Mouse (Mus musculus): ENCODE data around the gene Ctf1. TPM values are rescaled to one million over a fixed set of nuclear protein-coding genes. Genes with fewer than 3 reads are reported as not detected.

Ctf1 gene
- polyA plus RNA-seq, 1 experiment from 2014 or later, result 21.4 TPM

- H3K36me3 ChIP-seq (ENCODE audit: control insufficient read depth, insufficient read depth, low read length), result peaks cover 15% of the 10 kb centered on the region
- 89% methylated on average over 6 of the region's 6 CpGs for WGBS
- ATAC-seq (ENCODE audit: insufficient number of reproducible peaks, low FRiP score, low TSS enrichment, low read depth), result no peak
- no peak overlapping the region for H3K4me2 ChIP-seq (ENCODE audit: low read depth, severe bottlenecking)
- H3K4me1 ChIP-seq (ENCODE audit: control insufficient read depth, insufficient read depth, low read length), result peaks cover 11% of the 10 kb centered on the region; the same call in 1 of the 2 replicates
- H3K27ac ChIP-seq (replicated peaks; ENCODE audit: low read depth, low read length), result no peak overlapping the region
- no peaks in the 10 kb centered on the region for H3K9me3 ChIP-seq (ENCODE audit: control insufficient read depth, low read length)
- DNase-seq (ENCODE audit: low spot score), result no peak
- no peaks in the 10 kb centered on the region for H3K27me3 ChIP-seq (ENCODE audit: control insufficient read depth, insufficient read depth, low read length)
- no peak overlapping the region for H3K9ac ChIP-seq (ENCODE audit: low read length)
- no peak overlapping the region for H3K4me3 ChIP-seq (ENCODE audit: low read depth, low read length)
These were observed 7.9 kb upstream of the Ctf1 start for GRCm38 (mm10) chr7:127704598-127704997.

- H3K4me2 ChIP-seq (ENCODE audit: low read depth, severe bottlenecking), result no peak overlapping the region
- ATAC-seq (ENCODE audit: insufficient number of reproducible peaks, low FRiP score, low TSS enrichment, low read depth) (no peak), DNase-seq (ENCODE audit: low spot score) (no peak)
- H3K4me1 ChIP-seq (ENCODE audit: control insufficient read depth, insufficient read depth, low read length), result peaks cover 11% of the 10 kb centered on the region
- no peak overlapping the region for H3K4me3 ChIP-seq (ENCODE audit: low read depth, low read length)
- H3K36me3 ChIP-seq (ENCODE audit: control insufficient read depth, insufficient read depth, low read length), result peaks cover 10% of the 10 kb centered on the region
- 75% methylated on average over 4 of the region's 4 CpGs for WGBS
- no peak overlapping the region for H3K9ac ChIP-seq (ENCODE audit: low read length)
- H3K9me3 ChIP-seq (ENCODE audit: control insufficient read depth, low read length), result no peaks in the 10 kb centered on the region
- no peaks in the 10 kb centered on the region for H3K27me3 ChIP-seq (ENCODE audit: control insufficient read depth, insufficient read depth, low read length)
- H3K27ac ChIP-seq (replicated peaks; ENCODE audit: low read depth, low read length), result no peak overlapping the region
These were observed 6.8 kb upstream of the Ctf1 start for GRCm38 (mm10) chr7:127705706-127706105.

- ATAC-seq (ENCODE audit: insufficient number of reproducible peaks, low FRiP score, low TSS enrichment, low read depth) (peak; percentile 35; the same call in 1 of the 2 replicates), DNase-seq (ENCODE audit: low spot score) (peak; percentile 69)
- Histone ChIP-seq H3K36me3 (ENCODE audit: control insufficient read depth, insufficient read depth, low read length) (peaks cover 10% of the 10 kb centered on the region), H3K4me1 (ENCODE audit: control insufficient read depth, insufficient read depth, low read length) (peaks cover 20% of the 10 kb centered on the region), H3K9me3 (ENCODE audit: control insufficient read depth, low read length) (no peaks in the 10 kb centered on the region), H3K27me3 (ENCODE audit: control insufficient read depth, insufficient read depth, low read length) (no peaks in the 10 kb centered on the region), H3K27ac (replicated peaks; ENCODE audit: low read depth, low read length) (peak overlapping the region; percentile 95), H3K9ac (ENCODE audit: low read length) (peak overlapping the region; percentile 82), H3K4me2 (ENCODE audit: low read depth, severe bottlenecking) (peak overlapping the region; percentile 86), H3K4me3 (ENCODE audit: low read depth, low read length) (peak overlapping the region; percentile 68)
- WGBS, result 13% methylated on average over 22 of the region's 22 CpGs
These were observed 5.2 kb upstream of the Ctf1 start for GRCm38 (mm10) chr7:127707045-127707956.

- no peaks in the 10 kb centered on the region for H3K27me3 ChIP-seq (ENCODE audit: control insufficient read depth, insufficient read depth, low read length)
- no peaks in the 10 kb centered on the region for H3K9me3 ChIP-seq (ENCODE audit: control insufficient read depth, low read length)
- peaks cover 10% of the 10 kb centered on the region for H3K36me3 ChIP-seq (ENCODE audit: control insufficient read depth, insufficient read depth, low read length)
- ATAC-seq (ENCODE audit: insufficient number of reproducible peaks, low FRiP score, low TSS enrichment, low read depth) (no peak), DNase-seq (ENCODE audit: low spot score) (no peak)
- H3K4me2 ChIP-seq (ENCODE audit: low read depth, severe bottlenecking), result peak overlapping the region; percentile 86
- peaks cover 20% of the 10 kb centered on the region for H3K4me1 ChIP-seq (ENCODE audit: control insufficient read depth, insufficient read depth, low read length)
- H3K4me3 ChIP-seq (ENCODE audit: low read depth, low read length), result peak overlapping the region; percentile 68
- H3K9ac ChIP-seq (ENCODE audit: low read length), result peak overlapping the region; percentile 82
- WGBS, result 2% methylated on average over 5 of the region's 5 CpGs
- peak overlapping the region; percentile 95 for H3K27ac ChIP-seq (replicated peaks; ENCODE audit: low read depth, low read length)
These were observed 4.7 kb upstream of the Ctf1 start for GRCm38 (mm10) chr7:127707957-127708206.

GRCm38 (mm10) chr7:127708207-127709078 lies 4.1 kb upstream of the Ctf1 start, which contains the start of gene Bcl7c:
TSS of gene Bcl7c (minus strand) at chr7:127708933.
- ATAC-seq (ENCODE audit: insufficient number of reproducible peaks, low FRiP score, low TSS enrichment, low read depth), result peak; percentile 67
- Histone ChIP-seq H3K27me3 (ENCODE audit: control insufficient read depth, insufficient read depth, low read length) (no peaks in the 10 kb centered on the region), H3K9ac (ENCODE audit: low read length) (peak within 1 kb of the TSS; percentile 82), H3K27ac (replicated peaks; ENCODE audit: low read depth, low read length) (peak within 1 kb of the TSS; percentile 95), H3K4me1 (ENCODE audit: control insufficient read depth, insufficient read depth, low read length) (peaks cover 22% of the 10 kb centered on the region), H3K9me3 (ENCODE audit: control insufficient read depth, low read length) (no peaks in the 10 kb centered on the region), H3K36me3 (ENCODE audit: control insufficient read depth, insufficient read depth, low read length) (peaks cover 10% of the 10 kb centered on the region), H3K4me3 (ENCODE audit: low read depth, low read length) (peak within 1 kb of the TSS; percentile 68), H3K4me2 (ENCODE audit: low read depth, severe bottlenecking) (peak within 1 kb of the TSS; percentile 86)
- under 1% methylated on average over 86 of the region's 90 CpGs for WGBS
- peak; percentile 94 for DNase-seq (ENCODE audit: low spot score)

- peak overlapping the region; percentile 68 for H3K4me3 ChIP-seq (ENCODE audit: low read depth, low read length)
- H3K9me3 ChIP-seq (ENCODE audit: control insufficient read depth, low read length), result no peaks in the 10 kb centered on the region
- peaks cover 10% of the 10 kb centered on the region for H3K36me3 ChIP-seq (ENCODE audit: control insufficient read depth, insufficient read depth, low read length)
- H3K27me3 ChIP-seq (ENCODE audit: control insufficient read depth, insufficient read depth, low read length), result no peaks in the 10 kb centered on the region
- H3K9ac ChIP-seq (ENCODE audit: low read length), result peak overlapping the region; percentile 82; the same call in 1 of the 2 replicates
- DNase-seq (ENCODE audit: low spot score) (no peak), ATAC-seq (ENCODE audit: insufficient number of reproducible peaks, low FRiP score, low TSS enrichment, low read depth) (no peak)
- peaks cover 29% of the 10 kb centered on the region for H3K4me1 ChIP-seq (ENCODE audit: control insufficient read depth, insufficient read depth, low read length)
- 82% methylated on average over 5 of the region's 5 CpGs for WGBS
- peak overlapping the region; percentile 86 for H3K4me2 ChIP-seq (ENCODE audit: low read depth, severe bottlenecking)
- peak overlapping the region; percentile 95; the same call in 1 of the 2 replicates for H3K27ac ChIP-seq (replicated peaks; ENCODE audit: low read depth, low read length)
These were observed 3.1 kb upstream of the Ctf1 start for GRCm38 (mm10) chr7:127709261-127709979.

GRCm38 (mm10) chr7:127711031-127711430 lies 1.5 kb upstream of the Ctf1 start:
- no peaks in the 10 kb centered on the region for H3K27me3 ChIP-seq (ENCODE audit: control insufficient read depth, insufficient read depth, low read length)
- H3K4me2 ChIP-seq (ENCODE audit: low read depth, severe bottlenecking), result no peak overlapping the region; the same call in 1 of the 2 replicates
- ATAC-seq (ENCODE audit: insufficient number of reproducible peaks, low FRiP score, low TSS enrichment, low read depth), result no peak
- peaks cover 29% of the 10 kb centered on the region for H3K4me1 ChIP-seq (ENCODE audit: control insufficient read depth, insufficient read depth, low read length)
- no peaks in the 10 kb centered on the region for H3K9me3 ChIP-seq (ENCODE audit: control insufficient read depth, low read length)
- no peak overlapping the region for H3K9ac ChIP-seq (ENCODE audit: low read length)
- H3K4me3 ChIP-seq (ENCODE audit: low read depth, low read length), result no peak overlapping the region
- H3K27ac ChIP-seq (replicated peaks; ENCODE audit: low read depth, low read length), result peak overlapping the region; percentile 85
- 96% methylated on average over 3 of the region's 3 CpGs for WGBS
- no peak for DNase-seq (ENCODE audit: low spot score)
- peaks cover 2% of the 10 kb centered on the region; the same call in 1 of the 2 replicates for H3K36me3 ChIP-seq (ENCODE audit: control insufficient read depth, insufficient read depth, low read length)

GRCm38 (mm10) chr7:127711456-127711855 lies 1.1 kb upstream of the Ctf1 start:
- DNase-seq (ENCODE audit: low spot score) (no peak), ATAC-seq (ENCODE audit: insufficient number of reproducible peaks, low FRiP score, low TSS enrichment, low read depth) (no peak)
- 81% methylated on average over 3 of the region's 3 CpGs for WGBS
- H3K4me1 ChIP-seq (ENCODE audit: control insufficient read depth, insufficient read depth, low read length), result peaks cover 29% of the 10 kb centered on the region
- H3K27me3 ChIP-seq (ENCODE audit: control insufficient read depth, insufficient read depth, low read length), result no peaks in the 10 kb centered on the region
- H3K36me3 ChIP-seq (ENCODE audit: control insufficient read depth, insufficient read depth, low read length), result peaks cover under 1% of the 10 kb centered on the region; the same call in 1 of the 2 replicates
- H3K9ac ChIP-seq (ENCODE audit: low read length), result peak overlapping the region; percentile 7; the same call in 1 of the 2 replicates
- no peak overlapping the region for H3K4me3 ChIP-seq (ENCODE audit: low read depth, low read length)
- peak overlapping the region; percentile 85 for H3K27ac ChIP-seq (replicated peaks; ENCODE audit: low read depth, low read length)
- H3K4me2 ChIP-seq (ENCODE audit: low read depth, severe bottlenecking), result peak overlapping the region; percentile 22
- H3K9me3 ChIP-seq (ENCODE audit: control insufficient read depth, low read length), result no peaks in the 10 kb centered on the region
